Mouse (Mus musculus) midbrain, embryonic 13.5 days (tissue): ENCODE data around the gene Slc25a11. TPM values are rescaled to one million over a fixed set of nuclear protein-coding genes. Genes with fewer than 3 reads are reported as not detected.

Experiments used
- ATAC-seq: fragments of 200-750 bp; cut with Nextera tagmentation; 2 replicates; pipeline ENCODE4 v1.8.0; 2017; ENCODE audit warnings: mild to moderate bottlenecking, moderate TSS enrichment, moderate library complexity
- H3K27ac ChIP-seq: fragments of 300-500 bp; sonication (generic); 2 replicates; pipeline ENCODE4 v1.5.1; 2015; ENCODE audit warnings: inconsistent platforms, mild to moderate bottlenecking, moderate library complexity
- H3K27me3 ChIP-seq: fragments of 300-500 bp; sonication (generic); 2 replicates; pipeline ENCODE4 v1.6.1; 2015; ENCODE audit warnings: mild to moderate bottlenecking, inconsistent platforms
- H3K36me3 ChIP-seq: fragments of 300-500 bp; sonication (generic); 2 replicates; pipeline ENCODE4 v1.6.1; 2015; ENCODE audit warnings: mild to moderate bottlenecking, inconsistent platforms
- H3K4me1 ChIP-seq: fragments of 300-500 bp; sonication (generic); replicated peaks from 2 replicates; pipeline ENCODE4 v1.6.1; 2015; ENCODE audit warnings: inconsistent platforms
- H3K4me2 ChIP-seq: fragments of 300-500 bp; sonication (generic); replicated peaks from 2 replicates; pipeline ENCODE4 v1.6.1; 2015; ENCODE audit warnings: moderate library complexity, mild to moderate bottlenecking, inconsistent platforms
- H3K4me3 ChIP-seq: fragments of 300-500 bp; sonication (generic); replicated peaks from 2 replicates; pipeline ENCODE4 v1.5.1; 2015; ENCODE audit warnings: mild to moderate bottlenecking, inconsistent platforms
- H3K9ac ChIP-seq: fragments of 300-500 bp; sonication (generic); replicated peaks from 2 replicates; pipeline ENCODE4 v1.6.1; 2015; ENCODE audit warnings: mild to moderate bottlenecking, inconsistent platforms
- H3K9me3 ChIP-seq: fragments of 300-500 bp; sonication (generic); 2 replicates; pipeline ENCODE4 v1.6.1; 2016; ENCODE audit warnings: mild to moderate bottlenecking, inconsistent platforms
- WGBS: fragments of 180-500 bp; shearing (Covaris S2); methylation state at CpG from one replicate; pipeline ENCODE4 v1.1.7; 2015; 5-methylcytosine and 5-hydroxymethylcytosine counted together
- polyA plus RNA-seq: library from polyadenylated mRNA; unstranded; fragments of >200 nt; fragmentation: Nextera tagmentation; extraction: Ambion mirVana; gene quantifications from 2 replicates; pipeline ENCODE4 v1.2.1, GENCODE M21; 2015

Slc25a11 gene
- polyA plus RNA-seq, 1 experiment from 2014 or later = 169 TPM

DNA sequence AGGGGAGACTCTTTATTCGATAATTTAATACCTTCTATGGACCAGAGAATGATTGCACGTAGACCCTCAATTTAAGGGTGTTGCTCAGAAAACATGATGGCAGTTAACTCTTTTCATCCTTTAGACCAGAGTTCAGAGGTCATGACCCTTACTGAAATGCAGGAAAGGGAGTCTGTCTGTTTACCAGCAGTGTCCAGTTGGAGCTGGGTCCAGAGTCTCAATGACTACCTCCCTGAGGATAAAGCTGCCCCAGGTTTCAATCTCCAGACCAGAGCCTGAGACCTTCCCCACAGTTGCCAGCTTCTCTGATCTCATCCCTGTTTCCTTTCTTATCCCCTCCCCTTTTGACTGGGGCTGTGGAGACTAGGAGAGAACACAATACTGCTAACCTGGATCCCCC lies 31.3 kb upstream of the Slc25a11 start:
- no peaks in the 10 kb centered on the region for H3K9me3 ChIP-seq
- H3K9ac ChIP-seq = no peak overlapping the region
- H3K27me3 ChIP-seq = no peaks in the 10 kb centered on the region
- peaks cover 22% of the 10 kb centered on the region for H3K4me1 ChIP-seq
- no peak overlapping the region for H3K4me3 ChIP-seq
- H3K27ac ChIP-seq = no peak overlapping the region
- peaks cover 73% of the 10 kb centered on the region for H3K36me3 ChIP-seq
- ATAC-seq = no peak
- no peak overlapping the region for H3K4me2 ChIP-seq
- 82% methylated on average over 2 of the region's 2 CpGs for WGBS

DNA sequence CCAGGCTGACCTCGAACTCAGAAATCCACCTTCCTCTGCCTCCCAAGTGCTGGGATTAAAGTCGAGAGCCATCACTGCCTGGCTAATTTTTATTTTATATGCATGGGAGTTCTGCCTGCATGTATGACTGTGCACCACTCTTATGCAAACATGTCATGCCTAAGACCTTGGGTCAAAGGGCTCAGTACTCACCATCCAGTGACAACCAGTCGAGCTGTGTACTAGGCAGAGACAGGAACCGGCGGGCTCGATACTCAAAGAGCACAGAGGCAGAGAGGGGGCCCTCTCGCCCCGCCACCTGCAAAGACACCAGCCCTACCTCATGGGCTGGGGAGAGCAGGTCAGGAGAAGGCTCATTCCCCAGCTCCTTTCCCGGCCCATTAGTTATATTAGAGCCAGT lies 30.8 kb upstream of the Slc25a11 start:
- no peak overlapping the region for H3K9ac ChIP-seq
- peaks cover 20% of the 10 kb centered on the region for H3K4me1 ChIP-seq
- peaks cover 70% of the 10 kb centered on the region for H3K36me3 ChIP-seq
- H3K27me3 ChIP-seq = no peaks in the 10 kb centered on the region
- no peak overlapping the region for H3K4me2 ChIP-seq
- H3K27ac ChIP-seq = no peak overlapping the region
- H3K4me3 ChIP-seq = no peak overlapping the region
- WGBS = 88% methylated on average over 9 of the region's 9 CpGs
- no peak for ATAC-seq
- H3K9me3 ChIP-seq = no peaks in the 10 kb centered on the region

DNA sequence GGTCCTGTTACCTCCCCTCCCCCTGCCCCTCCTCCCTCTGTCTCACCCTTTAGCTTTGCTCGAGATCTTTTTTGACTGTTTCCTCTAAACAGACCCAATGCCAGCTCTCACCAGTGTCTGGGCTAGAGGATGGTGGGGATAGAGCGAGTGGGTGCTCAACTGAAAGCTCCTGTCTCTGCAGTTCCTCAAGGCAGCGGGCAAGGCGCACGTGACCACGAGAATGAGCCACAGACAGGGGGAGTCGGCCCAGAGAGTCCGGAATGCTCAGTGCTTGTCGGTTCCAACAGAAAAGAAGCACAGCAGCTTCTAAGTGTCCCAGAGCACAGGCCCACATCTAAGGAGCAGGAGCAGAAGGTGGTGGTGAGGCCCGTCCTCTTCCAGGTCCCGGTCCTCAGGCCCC lies 27.2 kb upstream of the Slc25a11 start:
- ATAC-seq = no peak
- no peaks in the 10 kb centered on the region for H3K27me3 ChIP-seq
- H3K4me1 ChIP-seq = peaks cover 20% of the 10 kb centered on the region
- WGBS = 65% methylated on average over 11 of the region's 11 CpGs
- H3K27ac ChIP-seq = no peak overlapping the region
- H3K4me3 ChIP-seq = no peak overlapping the region
- no peak overlapping the region for H3K4me2 ChIP-seq
- no peak overlapping the region for H3K9ac ChIP-seq
- no peaks in the 10 kb centered on the region for H3K9me3 ChIP-seq
- peaks cover 61% of the 10 kb centered on the region for H3K36me3 ChIP-seq

DNA sequence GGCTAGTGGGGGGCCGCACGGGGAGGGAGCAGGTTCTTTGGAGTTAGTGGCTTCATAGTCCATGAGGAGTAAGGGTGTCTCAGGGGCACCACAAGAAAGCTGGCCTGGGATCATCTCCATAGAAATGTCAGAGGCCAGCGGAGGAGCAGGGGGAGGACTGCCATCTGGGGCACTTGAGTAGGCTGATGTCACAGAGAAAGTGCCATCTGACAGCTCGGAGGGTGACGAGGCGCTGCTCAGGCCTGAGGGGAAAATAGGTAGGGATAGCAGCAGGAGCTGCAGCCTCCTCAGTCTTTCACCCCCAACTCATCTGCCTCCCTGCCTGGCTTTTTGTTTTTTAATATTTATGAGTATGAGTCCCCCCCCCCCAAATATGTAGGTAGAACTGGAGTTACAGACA lies 26.7 kb upstream of the Slc25a11 start:
- Histone ChIP-seq H3K36me3 (peaks cover 56% of the 10 kb centered on the region), H3K9ac (peak overlapping the region; percentile 41; the same call in 1 of the 2 replicates), H3K27me3 (no peaks in the 10 kb centered on the region), H3K27ac (no peak overlapping the region), H3K4me2 (no peak overlapping the region), H3K4me3 (no peak overlapping the region), H3K9me3 (no peaks in the 10 kb centered on the region), H3K4me1 (peaks cover 20% of the 10 kb centered on the region)
- WGBS = 55% methylated on average over 6 of the region's 6 CpGs
- no peak for ATAC-seq

DNA sequence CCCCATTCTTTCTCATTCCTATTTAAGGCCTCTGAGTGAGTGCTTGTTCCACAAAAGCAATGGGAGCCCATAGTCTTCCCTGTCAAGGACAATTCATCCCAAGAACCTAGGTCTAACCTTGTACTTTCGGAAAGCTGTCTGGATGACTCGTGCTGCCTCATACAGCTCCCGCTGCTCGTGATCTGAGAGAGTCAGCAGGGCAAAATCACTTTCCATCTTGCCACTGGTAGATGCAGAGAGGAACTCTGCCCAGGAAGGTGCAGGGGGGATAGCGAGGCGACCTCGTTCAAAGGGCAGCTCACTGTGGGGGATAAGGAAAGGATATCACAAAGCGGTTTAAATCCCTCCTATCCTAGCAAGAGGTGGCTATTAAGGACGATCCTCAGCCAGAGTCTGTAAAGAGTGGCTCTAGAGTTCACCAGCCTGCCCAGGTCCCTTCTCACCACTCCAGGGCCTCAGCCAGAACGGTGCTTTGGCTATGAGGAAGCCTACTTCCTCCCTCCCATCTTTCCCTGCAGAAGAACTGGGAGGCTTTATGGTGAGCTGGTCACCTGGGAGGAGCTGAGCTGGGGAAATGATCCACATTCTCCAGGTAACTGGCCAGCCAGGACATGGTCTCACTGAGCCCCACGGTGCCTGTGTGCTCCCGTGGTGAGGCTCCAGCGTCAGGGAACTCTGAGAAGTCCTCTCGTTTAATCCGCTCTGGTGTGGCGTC lies 24.2 kb upstream of the Slc25a11 start:
- H3K4me2 ChIP-seq = peak overlapping the region; percentile 93
- H3K4me1 ChIP-seq = peaks cover 37% of the 10 kb centered on the region
- peaks cover 45% of the 10 kb centered on the region for H3K36me3 ChIP-seq

DNA sequence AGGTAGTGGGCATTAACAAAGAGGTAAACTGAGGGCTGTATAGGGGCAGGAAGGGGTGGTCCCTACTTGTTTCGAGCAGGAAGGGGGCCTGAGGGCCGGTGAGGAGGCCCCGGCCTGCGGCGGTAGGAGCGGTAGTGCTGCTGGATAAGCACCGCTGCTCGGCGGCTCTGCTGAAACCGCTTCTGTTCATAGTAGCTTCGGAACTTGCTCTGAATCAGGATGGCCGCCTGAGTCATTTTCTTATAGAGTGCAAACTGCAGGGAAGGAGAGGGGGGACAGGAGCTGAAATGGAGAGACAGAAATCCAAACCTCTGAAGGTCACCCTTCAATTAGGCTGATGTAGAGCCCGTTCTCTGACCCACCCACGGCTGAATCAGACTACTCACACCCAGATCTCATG lies 23.2 kb upstream of the Slc25a11 start:
- 36% methylated on average over 14 of the region's 14 CpGs for WGBS
- H3K27ac ChIP-seq = peak overlapping the region; percentile 98
- H3K4me1 ChIP-seq = peaks cover 37% of the 10 kb centered on the region
- no peak for ATAC-seq
- H3K4me2 ChIP-seq = peak overlapping the region; percentile 93
- peaks cover 40% of the 10 kb centered on the region for H3K36me3 ChIP-seq
- peak overlapping the region; percentile 76 for H3K9ac ChIP-seq
- H3K27me3 ChIP-seq = no peaks in the 10 kb centered on the region
- no peaks in the 10 kb centered on the region for H3K9me3 ChIP-seq
- peak overlapping the region; percentile 72 for H3K4me3 ChIP-seq

More for the DNA sequence above, 24.2 kb upstream of the Slc25a11 start:
- 81% methylated on average over 16 of the region's 16 CpGs for WGBS
- H3K9ac ChIP-seq = peak overlapping the region; percentile 76
- H3K27me3 ChIP-seq = no peaks in the 10 kb centered on the region
- H3K4me3 ChIP-seq = peak overlapping the region; percentile 72
- H3K27ac ChIP-seq = no peak overlapping the region
- no peak for ATAC-seq
- H3K9me3 ChIP-seq = no peaks in the 10 kb centered on the region

DNA sequence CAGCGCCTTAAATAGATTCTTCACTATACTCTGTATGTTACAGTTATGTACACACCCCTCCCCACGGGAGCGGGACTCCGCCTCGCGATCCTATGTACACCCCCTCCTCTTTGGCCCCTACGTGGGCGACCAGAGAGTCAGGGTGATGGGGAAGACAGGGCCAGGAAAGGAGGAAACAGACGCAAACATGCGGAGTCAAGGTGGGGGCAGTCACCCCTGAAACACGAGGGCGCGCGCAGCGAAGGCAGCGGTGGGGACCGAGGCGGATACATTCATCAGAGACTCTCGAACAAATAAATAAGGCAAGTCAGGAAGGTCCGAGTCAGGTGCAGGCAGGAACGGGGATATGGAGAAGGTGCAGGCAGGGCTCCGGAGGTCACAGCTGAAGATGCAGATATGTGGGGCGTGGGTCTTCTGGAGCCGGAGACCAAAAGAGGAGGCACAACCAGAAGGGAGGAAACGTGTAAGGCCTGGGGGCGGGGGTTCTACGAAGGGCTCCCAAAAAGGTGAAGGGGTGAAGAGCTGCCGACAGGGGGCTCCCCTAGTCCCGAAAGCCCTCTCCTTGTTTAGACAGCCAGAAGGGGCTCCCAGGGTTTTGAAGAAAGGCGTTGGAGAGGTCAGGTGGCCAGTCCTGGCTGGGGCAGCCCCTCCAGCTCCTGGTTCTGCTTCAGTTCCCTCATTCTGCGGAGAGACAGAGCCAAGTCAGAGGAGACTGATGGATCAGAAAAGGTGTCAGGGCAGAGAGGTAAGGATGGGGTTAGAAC lies 22.5 kb upstream of the Slc25a11 start:
- H3K4me1 ChIP-seq = peaks cover 37% of the 10 kb centered on the region
- no peaks in the 10 kb centered on the region for H3K27me3 ChIP-seq
- H3K9ac ChIP-seq = peak overlapping the region; percentile 76
- H3K4me3 ChIP-seq = peak overlapping the region; percentile 72
- peak overlapping the region; percentile 98 for H3K27ac ChIP-seq
- H3K36me3 ChIP-seq = peaks cover 41% of the 10 kb centered on the region
- H3K4me2 ChIP-seq = peak overlapping the region; percentile 93
- peak; percentile 48 for ATAC-seq
- no peaks in the 10 kb centered on the region for H3K9me3 ChIP-seq
- under 1% methylated on average over 31 of the region's 31 CpGs for WGBS

DNA sequence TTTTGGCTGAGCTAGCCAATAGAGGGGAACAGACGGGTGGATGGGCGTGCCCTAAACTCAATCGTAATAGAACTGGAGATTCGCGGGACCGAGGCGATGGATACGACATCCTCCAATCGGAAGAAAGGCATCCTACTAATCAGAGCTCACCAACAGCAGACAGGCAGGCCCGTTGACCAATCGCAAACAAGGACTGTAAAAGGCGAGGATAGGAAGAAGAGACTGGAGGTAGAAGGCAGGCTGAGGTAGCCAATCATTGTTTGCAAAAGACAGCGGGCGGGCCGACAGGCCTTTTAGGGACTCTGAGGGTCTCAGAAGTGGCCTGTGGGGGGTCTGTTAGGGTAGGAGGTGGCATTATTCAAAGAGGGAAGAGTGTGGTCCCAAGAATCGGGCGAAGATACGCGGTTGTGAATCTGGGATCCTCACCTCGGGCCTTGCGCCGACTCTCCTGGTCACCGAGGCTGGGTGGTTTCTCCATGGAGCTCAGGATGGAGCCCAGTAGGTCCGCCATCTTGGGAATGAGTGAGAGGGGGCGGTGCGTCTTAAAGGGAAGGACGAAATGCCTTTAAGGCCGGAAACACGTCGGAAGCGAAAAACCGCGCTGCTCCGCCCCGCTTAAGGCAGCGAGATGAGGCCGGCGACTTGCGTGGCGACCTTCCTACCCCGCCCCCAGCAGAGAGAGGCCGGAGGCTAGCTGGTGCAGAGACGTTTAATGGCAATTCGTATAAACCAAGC lies 21.7 kb upstream of the Slc25a11 start, which contains the start of gene Spag7:
Spag7 (minus strand) TSS at position 646 of the 735 bp plus-strand sequence.
- H3K4me3 ChIP-seq = peak within 1 kb of the TSS; percentile 72
- under 1% methylated on average over 44 of the region's 44 CpGs for WGBS
- H3K9ac ChIP-seq = peak within 1 kb of the TSS; percentile 76

DNA sequence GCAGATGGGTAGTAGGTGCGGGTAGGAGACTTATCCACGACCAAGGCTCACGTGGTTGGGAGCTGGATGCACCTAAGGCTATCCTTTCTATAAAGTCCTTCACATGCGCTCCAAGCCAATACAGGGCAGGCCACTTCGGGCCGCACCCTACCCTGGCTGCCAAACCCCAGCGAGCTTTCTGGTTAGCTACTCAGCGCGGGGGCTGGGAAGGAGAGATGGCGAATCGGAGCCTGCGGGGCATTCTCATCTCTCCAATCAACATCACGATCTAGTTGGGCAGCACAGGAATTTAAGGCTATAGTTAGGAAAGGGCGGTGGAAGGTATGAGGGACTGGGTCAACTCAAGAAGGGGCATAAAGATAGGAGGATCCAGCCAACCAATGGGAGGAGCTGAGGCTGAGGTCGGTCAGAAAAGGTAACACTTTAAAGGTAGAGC lies 21.1 kb upstream of the Slc25a11 start:
- H3K4me2 ChIP-seq = peak overlapping the region; percentile 94
- no peaks in the 10 kb centered on the region for H3K27me3 ChIP-seq
- peak overlapping the region; percentile 89 for H3K27ac ChIP-seq
- H3K9ac ChIP-seq = peak overlapping the region; percentile 75
- peaks cover 37% of the 10 kb centered on the region for H3K4me1 ChIP-seq
- no peaks in the 10 kb centered on the region for H3K9me3 ChIP-seq
- ATAC-seq = peak; percentile 46
- H3K4me3 ChIP-seq = peak overlapping the region; percentile 72
- peaks cover 43% of the 10 kb centered on the region for H3K36me3 ChIP-seq
- WGBS = 2% methylated on average over 15 of the region's 15 CpGs

More for the DNA sequence above, 21.7 kb upstream of the Slc25a11 start, which contains the start of gene Spag7:
- peak within 1 kb of the TSS; percentile 98 for H3K27ac ChIP-seq
- peak; percentile 97 for ATAC-seq
- peaks cover 37% of the 10 kb centered on the region for H3K4me1 ChIP-seq
- peaks cover 42% of the 10 kb centered on the region for H3K36me3 ChIP-seq
- H3K9me3 ChIP-seq = no peaks in the 10 kb centered on the region
- H3K27me3 ChIP-seq = no peaks in the 10 kb centered on the region
- peak within 1 kb of the TSS; percentile 94 for H3K4me2 ChIP-seq

DNA sequence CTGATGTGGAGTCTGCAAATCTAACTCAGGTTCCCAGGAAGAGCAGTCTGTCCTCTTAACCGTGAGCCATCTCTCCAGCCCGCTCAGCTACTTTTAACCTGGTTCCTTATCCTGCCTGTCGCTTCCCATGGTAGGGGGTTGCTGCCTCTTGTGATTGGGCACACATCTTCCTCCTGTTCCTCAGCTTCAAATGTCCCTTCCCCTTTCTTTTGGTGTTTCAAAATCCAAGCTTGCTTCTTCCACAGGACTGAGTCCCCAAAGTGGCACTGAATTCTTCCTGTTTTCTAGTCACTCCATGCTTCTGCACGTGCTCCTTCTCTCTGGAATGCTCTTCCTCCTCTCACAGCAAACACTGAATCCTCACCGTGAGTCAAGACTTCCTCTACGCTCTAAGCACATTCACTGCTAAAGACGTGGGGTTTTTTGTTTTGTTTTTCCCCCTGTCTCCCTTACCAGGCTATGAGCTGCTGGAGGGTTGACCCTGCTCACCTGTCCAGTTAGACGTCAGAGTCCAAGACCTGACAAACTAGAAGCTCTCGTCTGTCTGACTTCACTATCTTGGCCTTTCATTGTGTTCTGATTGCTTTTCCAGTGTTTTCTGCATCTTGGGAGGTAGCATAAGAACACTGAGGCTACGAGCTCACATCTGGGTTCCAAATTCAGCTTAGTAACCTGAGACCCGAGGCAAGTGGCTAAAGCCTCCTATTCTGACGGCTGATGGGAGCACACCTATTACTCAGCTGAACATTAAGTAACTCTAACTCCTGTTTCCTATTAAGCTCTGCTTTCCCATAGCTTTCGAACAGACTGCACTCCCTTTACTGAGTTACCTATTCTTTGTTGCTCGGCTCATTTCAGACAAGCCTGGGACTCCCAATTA lies 20.2 kb upstream of the Slc25a11 start:
- ATAC-seq = no peak
- H3K36me3 ChIP-seq = peaks cover 51% of the 10 kb centered on the region

DNA sequence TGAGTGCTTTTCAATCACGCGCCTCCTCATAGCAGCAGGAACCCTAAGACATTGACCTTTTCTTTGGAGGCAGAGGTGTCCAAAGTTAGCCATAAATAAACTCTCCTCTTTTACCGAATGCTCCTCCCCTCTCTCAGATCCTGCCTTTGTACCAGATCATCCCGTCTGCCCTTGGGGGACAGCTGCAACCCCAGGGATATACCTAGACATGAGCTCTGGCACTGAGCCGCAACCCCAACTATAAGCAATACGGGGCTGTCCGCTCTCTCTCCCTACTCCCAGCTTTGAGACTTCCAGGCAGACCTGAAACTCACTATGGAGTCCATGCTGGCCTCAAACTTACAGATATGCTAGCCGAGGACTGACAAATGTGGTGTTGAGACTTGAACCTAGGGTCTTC lies 19.4 kb upstream of the Slc25a11 start:
- Histone ChIP-seq H3K4me3 (no peak overlapping the region), H3K9me3 (no peaks in the 10 kb centered on the region), H3K27ac (no peak overlapping the region), H3K4me1 (peaks cover 35% of the 10 kb centered on the region), H3K27me3 (no peaks in the 10 kb centered on the region), H3K36me3 (peaks cover 52% of the 10 kb centered on the region), H3K4me2 (no peak overlapping the region), H3K9ac (no peak overlapping the region)
- 98% methylated on average over 8 of the region's 8 CpGs for WGBS
- ATAC-seq = no peak

More for the DNA sequence above, 20.2 kb upstream of the Slc25a11 start:
- Histone ChIP-seq H3K4me3 (peak overlapping the region; percentile 72), H3K27ac (peak overlapping the region; percentile 89; the same call in 1 of the 2 replicates), H3K27me3 (no peaks in the 10 kb centered on the region), H3K9me3 (no peaks in the 10 kb centered on the region), H3K4me1 (peaks cover 37% of the 10 kb centered on the region), H3K9ac (peak overlapping the region; percentile 75), H3K4me2 (peak overlapping the region; percentile 94)
- WGBS = 78% methylated on average over 14 of the region's 14 CpGs
